Mouse (Mus musculus) duodenum, adult 2 months (tissue): Measurements from ENCODE around the gene Zfp141. TPM values are rescaled to one million over a fixed set of nuclear protein-coding genes. Genes with fewer than 3 reads are reported as not detected.

ENCODE experiments used
- polyA plus RNA-seq: library from polyadenylated mRNA; depleted of rRNA; stranded (reverse); fragments of >200 nt; gene quantifications from 2 replicates; pipeline ENCODE4 v1.2.3, GENCODE M21; 2012; ENCODE audit warnings: low replicate concordance; rRNA removed

The Zfp141 gene
- 0.17 and 1.1 TPM in 2 replicates for polyA plus RNA-seq

GRCm38 (mm10) chr7:42505588-42505987 is at the start of gene Zfp141:
Zfp141 (minus strand) TSS chr7:42505740.

GRCm38 (mm10) chr7:42447850-42448249 is 57.7 kb downstream of the Zfp141 start, which contains the start of gene 4933421I07Rik:
4933421I07Rik (minus strand) TSS chr7:42448120.

Other genes with a start within 250 kb of the Zfp141 start
- gene Vmn2r61, start 245.7 kb downstream of the Zfp141 start, polyA plus RNA-seq: not detected in 2 replicates
- not detected in 2 replicates for gene 4933421I07Rik, start 57.6 kb downstream of the Zfp141 start, polyA plus RNA-seq
- gene Gm21028, start 72.8 kb upstream of the Zfp141 start, polyA plus RNA-seq: not detected in 2 replicates
- not detected in 2 replicates for gene Zfp977, start 86.8 kb upstream of the Zfp141 start, polyA plus RNA-seq
- gene Zfp976, start 136.8 kb upstream of the Zfp141 start, polyA plus RNA-seq: 0.05 TPM in 1 of 2 replicates, not detected in the other
- gene Zfp975, start 187.0 kb upstream of the Zfp141 start, polyA plus RNA-seq: 0.18 TPM in 1 of 2 replicates, not detected in the other
- gene Gm17067, start 221.3 kb upstream of the Zfp141 start, polyA plus RNA-seq: not detected in 2 replicates